Mouse (Mus musculus): Measurements from ENCODE around the gene Slc7a1. TPM values are rescaled to one million over a fixed set of nuclear protein-coding genes. Genes with fewer than 3 reads are reported as not detected.
A peak's percentile ranks its signal among the peaks of the same experiment; 100 is the strongest.

Slc7a1 gene
- polyA plus RNA-seq, 1 experiment from 2014 or later, result 16.7 TPM

DNA sequence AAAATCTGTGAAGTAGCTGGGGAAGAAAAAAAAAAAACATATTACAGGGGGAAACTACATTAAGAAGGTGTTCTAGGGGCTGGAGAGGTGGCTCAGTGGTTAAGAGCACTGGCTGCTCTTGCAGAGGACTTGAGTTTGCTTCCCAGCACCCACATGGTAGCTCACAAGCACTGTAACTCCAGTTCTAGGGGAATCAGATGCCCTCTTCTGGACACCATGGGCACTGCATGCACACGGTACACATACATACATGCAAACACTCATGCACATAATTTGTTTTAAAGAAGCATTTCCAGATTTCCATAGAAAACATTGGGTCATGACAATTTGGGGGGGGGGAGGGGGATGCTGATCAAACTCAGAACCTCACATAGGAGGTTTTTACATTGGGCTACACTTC lies 18.1 kb upstream of the Slc7a1 start:
- Histone ChIP-seq H3K27ac (ENCODE audit: low read length) (no peak overlapping the region), H3K27me3 (ENCODE audit: insufficient read depth, low read length) (no peaks in the 10 kb centered on the region), H3K4me3 (ENCODE audit: low read length) (no peak overlapping the region), H3K9me3 (ENCODE audit: low read length) (peaks cover 7% of the 10 kb centered on the region; the same call in 1 of the 2 replicates), H3K9ac (replicated peaks; ENCODE audit: low read length) (no peak overlapping the region), H3K36me3 (ENCODE audit: insufficient read depth, low read length) (no peaks in the 10 kb centered on the region), H3K4me2 (replicated peaks; ENCODE audit: low read depth, low read length) (no peak overlapping the region), H3K4me1 (ENCODE audit: insufficient read depth, low read length) (no peaks in the 10 kb centered on the region)
- no peak for ATAC-seq (ENCODE audit: low FRiP score, low TSS enrichment)
- 93% methylated on average over 1 of the region's 1 CpGs for WGBS

DNA sequence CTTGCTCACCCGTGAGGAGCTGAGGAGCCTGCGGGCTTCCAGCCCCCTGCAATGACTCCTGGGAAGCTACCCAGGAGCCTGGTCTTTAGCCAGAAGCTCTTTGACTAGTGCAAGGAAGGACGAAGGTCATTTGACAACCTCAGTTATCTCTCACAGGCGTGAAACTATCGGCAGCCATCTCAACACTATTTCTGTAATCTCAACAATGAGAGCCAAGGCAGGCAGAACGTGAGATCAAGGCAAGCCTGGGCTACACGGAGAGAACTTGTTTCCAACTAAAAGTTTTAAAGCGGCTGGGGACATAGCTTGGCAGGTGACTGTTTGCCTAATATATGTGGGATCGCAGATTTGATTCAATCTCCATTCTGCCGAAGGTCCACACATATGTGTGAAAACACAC lies 16.8 kb upstream of the Slc7a1 start:
- 73% methylated on average over 10 of the region's 10 CpGs for WGBS
- Histone ChIP-seq H3K4me2 (replicated peaks; ENCODE audit: low read depth, low read length) (no peak overlapping the region), H3K27me3 (ENCODE audit: insufficient read depth, low read length) (no peaks in the 10 kb centered on the region), H3K4me3 (ENCODE audit: low read length) (no peak overlapping the region), H3K4me1 (ENCODE audit: insufficient read depth, low read length) (no peaks in the 10 kb centered on the region), H3K27ac (ENCODE audit: low read length) (no peak overlapping the region), H3K9ac (replicated peaks; ENCODE audit: low read length) (no peak overlapping the region), H3K9me3 (ENCODE audit: low read length) (peaks cover 7% of the 10 kb centered on the region; the same call in 1 of the 2 replicates), H3K36me3 (ENCODE audit: insufficient read depth, low read length) (no peaks in the 10 kb centered on the region)
- no peak for ATAC-seq (ENCODE audit: low FRiP score, low TSS enrichment)

DNA sequence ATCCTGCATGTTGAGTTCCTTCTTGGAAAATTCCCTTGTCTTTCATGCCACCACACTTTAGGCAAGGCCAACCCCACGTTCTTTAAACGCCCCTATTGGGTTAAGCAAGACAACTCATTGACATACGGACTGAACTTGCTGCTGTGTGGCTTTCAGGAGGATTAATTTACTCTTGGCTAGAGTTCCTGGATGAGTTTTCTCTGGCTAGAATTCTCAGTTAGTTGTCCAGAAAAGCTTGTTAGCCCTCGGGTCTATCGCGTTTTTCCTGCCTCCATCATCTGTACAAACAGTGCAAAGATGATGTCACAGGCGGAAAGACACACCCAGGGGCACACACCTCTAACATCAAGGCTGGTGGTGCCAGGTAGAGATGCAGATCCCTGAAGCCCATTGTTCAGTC lies 14.5 kb upstream of the Slc7a1 start:
- Histone ChIP-seq H3K9me3 (ENCODE audit: low read length) (peaks cover 7% of the 10 kb centered on the region; the same call in 1 of the 2 replicates), H3K4me2 (replicated peaks; ENCODE audit: low read depth, low read length) (no peak overlapping the region), H3K27me3 (ENCODE audit: insufficient read depth, low read length) (no peaks in the 10 kb centered on the region), H3K9ac (replicated peaks; ENCODE audit: low read length) (no peak overlapping the region), H3K4me3 (ENCODE audit: low read length) (no peak overlapping the region), H3K36me3 (ENCODE audit: insufficient read depth, low read length) (no peaks in the 10 kb centered on the region), H3K4me1 (ENCODE audit: insufficient read depth, low read length) (no peaks in the 10 kb centered on the region), H3K27ac (ENCODE audit: low read length) (no peak overlapping the region)
- ATAC-seq (ENCODE audit: low FRiP score, low TSS enrichment), result no peak
- 55% methylated on average over 7 of the region's 7 CpGs for WGBS

DNA sequence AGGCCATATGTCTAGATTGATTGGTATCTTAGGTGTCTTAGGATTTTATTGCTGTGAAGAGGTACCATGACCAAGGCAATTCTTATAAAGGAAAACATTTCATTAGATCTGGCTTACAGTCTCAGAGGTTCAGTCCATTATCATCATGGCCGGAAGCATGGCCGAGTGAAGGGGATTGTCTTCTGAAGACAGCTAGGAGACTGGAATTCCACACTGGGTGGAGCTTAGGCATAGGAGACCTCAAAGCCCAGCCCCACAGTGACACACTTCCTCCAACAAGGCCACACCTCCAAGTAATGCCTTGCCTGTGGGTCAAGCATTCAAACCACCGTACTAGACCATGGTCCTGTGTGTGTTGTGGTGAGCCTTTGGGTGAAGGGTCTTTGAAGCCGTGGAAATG lies 12.8 kb upstream of the Slc7a1 start:
- ATAC-seq (ENCODE audit: low FRiP score, low TSS enrichment), result no peak
- Histone ChIP-seq H3K36me3 (ENCODE audit: insufficient read depth, low read length) (no peaks in the 10 kb centered on the region), H3K4me3 (ENCODE audit: low read length) (no peak overlapping the region), H3K9ac (replicated peaks; ENCODE audit: low read length) (no peak overlapping the region), H3K27ac (ENCODE audit: low read length) (no peak overlapping the region), H3K27me3 (ENCODE audit: insufficient read depth, low read length) (no peaks in the 10 kb centered on the region), H3K4me1 (ENCODE audit: insufficient read depth, low read length) (no peaks in the 10 kb centered on the region), H3K4me2 (replicated peaks; ENCODE audit: low read depth, low read length) (no peak overlapping the region), H3K9me3 (ENCODE audit: low read length) (peaks cover 2% of the 10 kb centered on the region; the same call in 1 of the 2 replicates)
- WGBS, result 96% methylated on average over 4 of the region's 4 CpGs

DNA sequence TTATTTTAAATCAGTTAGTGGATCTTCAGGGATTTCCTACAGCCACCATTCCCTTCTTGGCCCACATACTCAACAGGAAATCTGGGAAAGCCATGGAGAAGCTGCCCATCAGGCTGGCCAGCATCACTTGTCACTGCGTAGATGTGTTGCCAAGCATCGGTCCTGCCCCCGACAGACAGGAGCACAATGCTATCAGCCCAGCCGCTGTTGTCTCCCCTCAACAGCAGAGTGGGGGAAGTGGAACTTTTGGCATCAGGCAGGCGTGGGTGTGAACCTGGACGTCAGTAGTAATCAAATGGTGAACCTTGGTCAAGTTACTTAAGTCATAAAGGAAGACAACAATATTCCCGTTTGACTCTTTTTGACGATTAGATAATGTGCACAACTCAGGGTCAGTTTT lies 9.8 kb upstream of the Slc7a1 start:
- no peaks in the 10 kb centered on the region for H3K4me1 ChIP-seq (ENCODE audit: insufficient read depth, low read length)
- H3K36me3 ChIP-seq (ENCODE audit: insufficient read depth, low read length), result no peaks in the 10 kb centered on the region
- ATAC-seq (ENCODE audit: low FRiP score, low TSS enrichment), result no peak
- no peaks in the 10 kb centered on the region for H3K27me3 ChIP-seq (ENCODE audit: insufficient read depth, low read length)
- H3K9ac ChIP-seq (replicated peaks; ENCODE audit: low read length), result no peak overlapping the region
- WGBS, result 69% methylated on average over 8 of the region's 8 CpGs
- H3K27ac ChIP-seq (ENCODE audit: low read length), result no peak overlapping the region
- H3K9me3 ChIP-seq (ENCODE audit: low read length), result peaks cover 3% of the 10 kb centered on the region; the same call in 1 of the 2 replicates
- no peak overlapping the region for H3K4me3 ChIP-seq (ENCODE audit: low read length)
- no peak overlapping the region for H3K4me2 ChIP-seq (replicated peaks; ENCODE audit: low read depth, low read length)

DNA sequence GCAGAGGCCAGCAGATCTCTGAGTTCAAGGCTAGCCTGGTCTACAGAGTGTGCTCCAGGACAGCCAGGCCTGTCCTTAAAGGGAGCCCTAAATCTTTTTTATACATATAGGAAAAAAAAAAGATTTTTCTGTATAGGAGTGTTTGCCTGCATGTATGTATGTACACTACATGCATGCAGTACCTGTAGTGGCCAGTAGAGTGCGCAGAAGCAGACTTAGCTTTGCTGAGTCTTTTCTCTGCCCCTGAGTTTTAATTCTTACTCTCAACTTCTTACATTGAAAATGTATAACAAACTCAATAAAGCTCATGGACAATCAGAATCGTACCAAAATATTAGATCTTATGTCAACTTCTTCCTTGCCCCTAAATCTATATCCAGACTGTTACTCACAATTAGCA lies 7.2 kb upstream of the Slc7a1 start:
- H3K9me3 ChIP-seq (ENCODE audit: low read length), result peaks cover 3% of the 10 kb centered on the region; the same call in 1 of the 2 replicates
- H3K27ac ChIP-seq (ENCODE audit: low read length), result no peak overlapping the region
- 92% methylated on average over 2 of the region's 2 CpGs for WGBS
- no peaks in the 10 kb centered on the region for H3K4me1 ChIP-seq (ENCODE audit: insufficient read depth, low read length)
- H3K9ac ChIP-seq (replicated peaks; ENCODE audit: low read length), result no peak overlapping the region
- H3K27me3 ChIP-seq (ENCODE audit: insufficient read depth, low read length), result no peaks in the 10 kb centered on the region
- no peaks in the 10 kb centered on the region for H3K36me3 ChIP-seq (ENCODE audit: insufficient read depth, low read length)
- no peak for ATAC-seq (ENCODE audit: low FRiP score, low TSS enrichment)
- H3K4me3 ChIP-seq (ENCODE audit: low read length), result no peak overlapping the region
- H3K4me2 ChIP-seq (replicated peaks; ENCODE audit: low read depth, low read length), result no peak overlapping the region

DNA sequence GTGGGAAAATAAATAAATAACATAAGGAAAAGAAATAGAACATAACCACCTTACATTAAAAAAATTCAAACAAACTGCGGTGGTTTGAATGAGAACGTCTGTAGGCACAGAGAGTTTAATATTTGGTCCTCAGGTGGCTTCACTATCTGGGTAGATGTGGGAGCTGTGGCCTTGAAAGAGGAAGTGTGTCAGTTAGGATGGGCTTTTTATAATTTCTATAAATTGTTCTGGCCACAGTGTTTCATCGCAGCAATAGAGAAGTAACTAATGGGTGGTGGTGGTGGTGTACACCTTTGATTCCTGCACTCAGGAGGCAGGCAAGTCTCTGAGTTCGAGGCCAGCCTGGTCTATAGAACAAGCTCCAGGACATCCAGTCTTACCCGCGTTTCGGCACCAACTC lies 4.8 kb upstream of the Slc7a1 start:
- Histone ChIP-seq H3K4me3 (ENCODE audit: low read length) (no peak overlapping the region), H3K27ac (ENCODE audit: low read length) (no peak overlapping the region), H3K27me3 (ENCODE audit: insufficient read depth, low read length) (no peaks in the 10 kb centered on the region), H3K36me3 (ENCODE audit: insufficient read depth, low read length) (no peaks in the 10 kb centered on the region), H3K9ac (replicated peaks; ENCODE audit: low read length) (no peak overlapping the region), H3K4me1 (ENCODE audit: insufficient read depth, low read length) (peaks cover 4% of the 10 kb centered on the region; the same call in 1 of the 2 replicates), H3K4me2 (replicated peaks; ENCODE audit: low read depth, low read length) (no peak overlapping the region), H3K9me3 (ENCODE audit: low read length) (peaks cover 3% of the 10 kb centered on the region; the same call in 1 of the 2 replicates)
- WGBS, result 97% methylated on average over 7 of the region's 7 CpGs
- ATAC-seq (ENCODE audit: low FRiP score, low TSS enrichment), result no peak

DNA sequence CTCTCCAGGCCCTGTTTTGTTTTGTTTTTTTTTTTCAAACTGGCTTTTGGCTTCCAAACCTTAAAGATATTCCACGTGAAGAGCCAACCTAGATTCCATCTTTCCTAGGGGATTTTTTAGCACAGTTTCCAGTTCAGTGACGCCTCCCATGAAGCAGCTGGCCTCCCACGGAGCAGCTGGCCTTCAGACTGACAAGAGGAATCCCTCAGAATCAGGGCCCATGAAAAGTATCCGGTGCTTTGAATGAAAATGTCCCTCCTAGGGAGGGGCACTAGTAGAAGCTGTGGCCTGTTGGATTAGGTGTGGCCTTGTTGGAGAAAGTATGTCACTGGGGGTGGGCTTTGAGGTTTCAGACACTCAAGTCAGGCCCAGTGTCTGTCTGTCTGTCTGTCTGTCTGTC lies 2.9 kb upstream of the Slc7a1 start:
- ATAC-seq (ENCODE audit: low FRiP score, low TSS enrichment), result no peak
- Histone ChIP-seq H3K4me2 (replicated peaks; ENCODE audit: low read depth, low read length) (no peak overlapping the region), H3K9ac (replicated peaks; ENCODE audit: low read length) (no peak overlapping the region), H3K27ac (ENCODE audit: low read length) (no peak overlapping the region), H3K4me1 (ENCODE audit: insufficient read depth, low read length) (peaks cover 16% of the 10 kb centered on the region), H3K27me3 (ENCODE audit: insufficient read depth, low read length) (no peaks in the 10 kb centered on the region), H3K4me3 (ENCODE audit: low read length) (no peak overlapping the region), H3K9me3 (ENCODE audit: low read length) (peaks cover 3% of the 10 kb centered on the region; the same call in 1 of the 2 replicates), H3K36me3 (ENCODE audit: insufficient read depth, low read length) (no peaks in the 10 kb centered on the region)
- 32% methylated on average over 4 of the region's 4 CpGs for WGBS

- peak; percentile 72 for ATAC-seq (ENCODE audit: low FRiP score, low TSS enrichment)
- Histone ChIP-seq H3K4me3 (ENCODE audit: low read length) (peak overlapping the region; percentile 87), H3K9me3 (ENCODE audit: low read length) (no peaks in the 10 kb centered on the region), H3K4me2 (replicated peaks; ENCODE audit: low read depth, low read length) (peak overlapping the region; percentile 99), H3K4me1 (ENCODE audit: insufficient read depth, low read length) (peaks cover 16% of the 10 kb centered on the region), H3K36me3 (ENCODE audit: insufficient read depth, low read length) (0 out of 2 replicates have a peak, but pooled peaks cover 4% of the 10 kb centered on the region), H3K27ac (ENCODE audit: low read length) (peak overlapping the region; percentile 46), H3K9ac (replicated peaks; ENCODE audit: low read length) (peak overlapping the region; percentile 82), H3K27me3 (ENCODE audit: insufficient read depth, low read length) (no peaks in the 10 kb centered on the region)
- 1% methylated on average over 58 of the region's 58 CpGs for WGBS
Measured at GRCm38 (mm10) chr5:148398766-148399659, 691 bp downstream of the Slc7a1 start.

DNA sequence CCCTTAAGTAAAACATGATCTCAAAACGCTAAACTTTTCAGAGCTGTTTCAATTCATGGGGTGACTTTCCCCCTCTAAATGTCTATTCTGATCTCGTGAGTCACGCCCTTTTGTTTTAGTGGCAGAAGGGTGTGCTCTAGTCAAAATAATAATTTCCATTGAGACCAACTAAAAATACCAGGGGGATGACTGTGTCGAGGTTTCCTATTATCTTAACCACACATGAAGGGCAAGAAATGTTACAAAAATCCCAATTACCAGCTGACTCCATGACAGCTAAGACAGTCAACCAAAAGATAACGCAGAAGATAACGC lies 1.3 kb downstream of the Slc7a1 start:
- Histone ChIP-seq H3K9me3 (ENCODE audit: low read length) (no peaks in the 10 kb centered on the region), H3K4me3 (ENCODE audit: low read length) (peak overlapping the region; percentile 87), H3K4me2 (replicated peaks; ENCODE audit: low read depth, low read length) (peak overlapping the region; percentile 99), H3K27ac (ENCODE audit: low read length) (no peak overlapping the region), H3K4me1 (ENCODE audit: insufficient read depth, low read length) (peaks cover 16% of the 10 kb centered on the region), H3K36me3 (ENCODE audit: insufficient read depth, low read length) (0 out of 2 replicates have a peak, but pooled peaks cover 4% of the 10 kb centered on the region), H3K27me3 (ENCODE audit: insufficient read depth, low read length) (no peaks in the 10 kb centered on the region), H3K9ac (replicated peaks; ENCODE audit: low read length) (peak overlapping the region; percentile 82)
- no peak for ATAC-seq (ENCODE audit: low FRiP score, low TSS enrichment)
- 55% methylated on average over 6 of the region's 6 CpGs for WGBS
